Mouse (Mus musculus): ENCODE data around the gene Nkx2-1.

DNA sequence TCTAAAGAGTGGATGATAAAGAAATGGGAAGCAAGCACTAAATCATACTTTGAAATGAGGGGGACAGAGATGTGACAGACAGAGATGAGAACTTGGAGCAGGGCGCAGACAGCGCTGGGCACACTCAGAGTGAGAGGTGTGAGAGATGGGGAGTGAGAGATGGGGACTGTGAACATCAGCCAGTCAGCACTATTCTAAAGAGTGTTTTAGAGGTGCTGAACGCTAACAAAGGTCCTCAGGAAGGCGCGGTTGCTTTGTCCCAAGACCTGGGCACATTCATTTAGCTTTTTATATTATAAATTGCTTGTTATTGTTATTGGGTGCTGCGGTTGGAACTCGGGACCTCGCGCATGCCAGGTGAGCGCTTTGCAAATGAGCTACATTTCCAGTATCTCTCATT is 3.9 kb upstream of the Nkx2-1 start:
- TF ChIP-seq POLR2A (IDR thresholded peaks at IDR 0.05; ENCODE audit: low read depth, low read length) (no peak), CTCF (conservative IDR thresholded peaks at IDR 0.05; ENCODE audit: insufficient read depth, insufficient read length, low read depth, low read length) (no peak)

All from kidney, adult 2 months (tissue).